Mouse (Mus musculus): Measurements from ENCODE around the gene Chst4. TPM values are rescaled to one million over a fixed set of nuclear protein-coding genes. Genes with fewer than 3 reads are reported as not detected.

Chst4 gene
- total and polyA plus RNA-seq, 3 experiments = not detected

DNA sequence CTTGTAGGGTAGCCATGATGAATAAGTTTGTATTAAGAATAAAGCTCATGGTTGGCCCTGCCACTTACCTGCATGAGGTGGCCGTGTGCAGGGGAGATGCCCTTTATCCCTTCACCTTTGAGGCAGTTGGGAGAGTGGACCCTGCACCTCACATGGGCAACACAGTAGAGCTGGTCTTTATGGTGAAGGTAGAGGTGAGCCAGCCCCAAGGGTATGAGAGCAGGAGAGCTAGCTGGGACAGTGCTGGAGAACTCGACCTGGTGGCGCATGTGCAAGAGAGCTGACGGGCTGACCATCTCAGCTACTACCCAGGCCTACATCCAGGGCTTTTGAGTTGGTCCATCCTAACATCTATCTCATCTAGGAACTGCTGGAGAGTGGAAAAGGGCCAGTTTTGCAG lies 26.1 kb upstream of the Chst4 start:
- H3K27me3 ChIP-seq (ENCODE audit: insufficient read depth, low read length) = no peaks in the 10 kb centered on the region
- peaks cover 36% of the 10 kb centered on the region for H3K9me3 ChIP-seq (replicated peaks)
- no peaks in the 10 kb centered on the region for H3K4me1 ChIP-seq (ENCODE audit: insufficient read depth, low read depth, low read length)
- H3K36me3 ChIP-seq (replicated peaks) = no peaks in the 10 kb centered on the region
- H3K4me3 ChIP-seq (ENCODE audit: low read depth, low read length) = no peak overlapping the region
- ATAC-seq (ENCODE audit: extremely low read depth, insufficient number of reproducible peaks, low FRiP score, poor library complexity, severe bottlenecking) = no peak
- DNase-seq (ENCODE audit: low spot score) = no peak
- TF ChIP-seq GATA1 (IDR thresholded peaks at IDR 0.05; ENCODE audit: borderline replicate concordance, low read length) = no peak
- TF ChIP-seq TAL1 (conservative IDR thresholded peaks at IDR 0.05; ENCODE audit: low read depth, low read length) = no peak
- TF ChIP-seq POLR2AphosphoS5 (IDR thresholded peaks at IDR 0.05; ENCODE audit: insufficient replicate concordance, low read depth, low read length) = no peak
- no peak for TF ChIP-seq GATA2 (IDR thresholded peaks at IDR 0.05; ENCODE audit: borderline replicate concordance, low read depth, low read length)
- TF ChIP-seq CTCF (IDR thresholded peaks at IDR 0.05; ENCODE audit: low read depth, low read length) = no peak

DNA sequence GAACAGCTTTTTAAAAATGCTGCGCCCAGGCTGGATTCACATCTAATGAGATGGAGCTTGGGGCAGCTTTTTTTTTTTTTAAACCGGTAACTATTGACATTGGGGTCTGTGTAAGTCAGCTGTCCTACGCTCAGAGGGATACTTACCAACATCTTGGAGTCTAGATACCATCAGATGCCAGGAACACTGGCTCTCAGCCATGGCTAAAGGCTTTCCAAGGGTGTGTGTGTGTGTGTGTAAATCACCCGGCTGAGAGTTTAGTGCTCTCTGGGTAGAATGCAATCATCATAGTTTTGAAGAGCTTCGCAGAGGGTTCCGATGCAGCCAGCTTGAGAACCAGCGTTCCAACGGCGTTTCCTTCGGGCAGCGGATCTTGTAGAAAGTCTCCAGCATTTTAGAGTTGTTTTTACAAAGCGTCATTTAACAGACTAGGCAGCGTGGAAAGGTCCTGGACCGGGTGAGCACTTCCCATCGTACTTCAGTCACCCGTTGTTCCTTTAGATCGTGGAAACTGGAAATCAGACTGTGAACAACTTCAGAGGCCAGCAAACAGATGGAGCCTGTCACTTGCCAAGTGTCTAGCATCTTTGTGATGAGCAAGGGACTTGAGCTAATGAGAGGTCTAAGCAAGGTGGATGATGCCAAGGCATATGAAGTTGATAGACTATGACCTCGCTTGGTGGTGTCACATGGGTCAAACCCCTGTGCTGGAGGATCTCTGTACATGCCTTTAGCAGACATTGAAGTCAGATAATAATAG lies 25.2 kb upstream of the Chst4 start:
- Histone ChIP-seq H3K4me1 (ENCODE audit: insufficient read depth, low read depth, low read length) (no peaks in the 10 kb centered on the region), H3K4me3 (ENCODE audit: low read depth, low read length) (no peak overlapping the region), H3K27me3 (ENCODE audit: insufficient read depth, low read length) (no peaks in the 10 kb centered on the region), H3K36me3 (replicated peaks) (no peaks in the 10 kb centered on the region), H3K9me3 (replicated peaks) (peaks cover 39% of the 10 kb centered on the region)
- ATAC-seq (ENCODE audit: extremely low read depth, insufficient number of reproducible peaks, low FRiP score, poor library complexity, severe bottlenecking) (no peak), DNase-seq (ENCODE audit: low spot score) (no peak)
- TF ChIP-seq GATA1 (IDR thresholded peaks at IDR 0.05; ENCODE audit: borderline replicate concordance, low read length) = no peak
- no peak for TF ChIP-seq TAL1 (conservative IDR thresholded peaks at IDR 0.05; ENCODE audit: low read depth, low read length)
- no peak for TF ChIP-seq CTCF (IDR thresholded peaks at IDR 0.05; ENCODE audit: low read depth, low read length)
- TF ChIP-seq POLR2AphosphoS5 (IDR thresholded peaks at IDR 0.05; ENCODE audit: insufficient replicate concordance, low read depth, low read length) = no peak

GRCm38 (mm10) chr8:110064161-110064560 lies 24.6 kb upstream of the Chst4 start:
- DNase-seq (ENCODE audit: low spot score) (no peak), ATAC-seq (ENCODE audit: extremely low read depth, insufficient number of reproducible peaks, low FRiP score, poor library complexity, severe bottlenecking) (no peak)
- Histone ChIP-seq H3K9me3 (replicated peaks) (peaks cover 43% of the 10 kb centered on the region), H3K4me1 (ENCODE audit: insufficient read depth, low read depth, low read length) (no peaks in the 10 kb centered on the region), H3K27me3 (ENCODE audit: insufficient read depth, low read length) (no peaks in the 10 kb centered on the region), H3K36me3 (replicated peaks) (no peaks in the 10 kb centered on the region), H3K4me3 (ENCODE audit: low read depth, low read length) (no peak overlapping the region)
- no peak for TF ChIP-seq CTCF (IDR thresholded peaks at IDR 0.05; ENCODE audit: low read depth, low read length)
- TF ChIP-seq GATA1 (IDR thresholded peaks at IDR 0.05; ENCODE audit: borderline replicate concordance, low read length) = no peak
- no peak for TF ChIP-seq POLR2AphosphoS5 (IDR thresholded peaks at IDR 0.05; ENCODE audit: insufficient replicate concordance, low read depth, low read length)
- no peak for TF ChIP-seq TAL1 (conservative IDR thresholded peaks at IDR 0.05; ENCODE audit: low read depth, low read length)
- no peak for TF ChIP-seq GATA2 (IDR thresholded peaks at IDR 0.05; ENCODE audit: borderline replicate concordance, low read depth, low read length)

DNA sequence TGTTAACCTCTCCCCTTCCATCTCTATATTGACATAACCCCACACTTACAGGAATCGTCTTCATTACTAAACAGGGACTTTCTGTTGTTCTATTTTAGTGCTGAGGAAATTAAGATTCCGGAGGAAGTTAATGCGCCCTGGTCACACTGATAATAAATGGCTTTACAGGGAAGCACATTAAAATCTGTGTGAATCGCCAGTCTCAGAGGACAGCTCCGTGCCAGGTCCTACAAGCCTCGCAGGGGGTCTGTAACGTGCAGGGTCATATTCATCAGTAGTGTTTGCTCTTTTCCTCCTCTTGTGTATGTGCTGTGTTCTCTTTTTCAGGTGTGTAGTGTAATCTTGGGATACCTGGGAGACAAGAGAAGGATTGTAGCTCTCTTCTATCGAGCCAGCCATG lies 18.7 kb upstream of the Chst4 start:
- DNase-seq (ENCODE audit: low spot score) = no peak
- TF ChIP-seq GATA2 (IDR thresholded peaks at IDR 0.05; ENCODE audit: borderline replicate concordance, low read depth, low read length) = no peak
- TF ChIP-seq GATA1 (IDR thresholded peaks at IDR 0.05; ENCODE audit: borderline replicate concordance, low read length) = no peak
- no peak for TF ChIP-seq TAL1 (conservative IDR thresholded peaks at IDR 0.05; ENCODE audit: low read depth, low read length)
- TF ChIP-seq POLR2AphosphoS5 (IDR thresholded peaks at IDR 0.05; ENCODE audit: insufficient replicate concordance, low read depth, low read length) = no peak
- no peak for TF ChIP-seq CTCF (IDR thresholded peaks at IDR 0.05; ENCODE audit: low read depth, low read length)
- Histone ChIP-seq H3K27me3 (ENCODE audit: insufficient read depth, low read length) (no peaks in the 10 kb centered on the region), H3K36me3 (replicated peaks) (no peaks in the 10 kb centered on the region), H3K4me3 (ENCODE audit: low read depth, low read length) (no peak overlapping the region), H3K4me1 (ENCODE audit: insufficient read depth, low read depth, low read length) (no peaks in the 10 kb centered on the region), H3K9me3 (replicated peaks) (peaks cover 42% of the 10 kb centered on the region)
- no peak for ATAC-seq (ENCODE audit: extremely low read depth, insufficient number of reproducible peaks, low FRiP score, poor library complexity, severe bottlenecking)

DNA sequence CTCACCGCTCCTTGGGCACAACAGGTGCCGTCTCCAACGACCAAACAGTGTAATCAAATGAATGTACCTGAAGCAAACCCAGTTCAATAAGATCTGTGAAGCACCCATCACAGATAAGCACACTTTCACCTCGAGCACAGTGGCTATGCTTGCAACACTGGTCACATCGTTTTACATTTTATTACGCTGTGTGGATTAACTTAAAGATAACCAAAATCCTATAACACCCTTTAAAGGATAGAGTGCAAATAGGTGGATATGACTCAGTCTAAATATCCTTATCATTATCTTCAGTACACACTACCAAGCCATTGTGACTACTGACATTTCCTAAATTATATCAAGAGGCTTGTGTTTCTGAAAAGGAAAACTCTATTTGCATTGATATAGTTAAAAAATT lies 11.7 kb upstream of the Chst4 start:
- Histone ChIP-seq H3K27me3 (ENCODE audit: insufficient read depth, low read length) (no peaks in the 10 kb centered on the region), H3K4me3 (ENCODE audit: low read depth, low read length) (no peak overlapping the region), H3K4me1 (ENCODE audit: insufficient read depth, low read depth, low read length) (no peaks in the 10 kb centered on the region), H3K36me3 (replicated peaks) (no peaks in the 10 kb centered on the region), H3K9me3 (replicated peaks) (peaks cover 25% of the 10 kb centered on the region)
- DNase-seq (ENCODE audit: low spot score) (no peak), ATAC-seq (ENCODE audit: extremely low read depth, insufficient number of reproducible peaks, low FRiP score, poor library complexity, severe bottlenecking) (no peak)
- TF ChIP-seq POLR2AphosphoS5 (IDR thresholded peaks at IDR 0.05; ENCODE audit: insufficient replicate concordance, low read depth, low read length) = no peak
- TF ChIP-seq GATA1 (IDR thresholded peaks at IDR 0.05; ENCODE audit: borderline replicate concordance, low read length) = no peak
- no peak for TF ChIP-seq CTCF (IDR thresholded peaks at IDR 0.05; ENCODE audit: low read depth, low read length)
- no peak for TF ChIP-seq TAL1 (conservative IDR thresholded peaks at IDR 0.05; ENCODE audit: low read depth, low read length)
- TF ChIP-seq GATA2 (IDR thresholded peaks at IDR 0.05; ENCODE audit: borderline replicate concordance, low read depth, low read length) = no peak

DNA sequence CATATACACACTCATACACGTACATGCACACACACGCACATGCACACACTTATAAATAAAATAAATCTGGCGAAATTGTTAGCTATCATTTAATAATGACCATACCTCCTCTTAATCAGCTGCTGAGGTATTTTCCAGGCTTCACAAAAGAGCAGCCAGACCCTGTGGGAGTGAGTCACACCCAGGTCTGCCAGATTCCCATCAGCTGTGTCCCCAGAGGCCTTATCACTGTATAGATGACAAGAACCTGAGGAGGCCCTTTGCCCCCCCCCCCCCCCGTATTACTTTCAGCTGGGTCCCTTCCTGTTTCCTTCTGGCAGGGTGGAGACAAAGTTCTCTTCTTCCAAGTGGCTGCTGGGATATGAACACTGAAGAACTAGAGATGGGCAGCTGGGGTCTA lies 969 bp upstream of the Chst4 start:
- TF ChIP-seq POLR2AphosphoS5 (IDR thresholded peaks at IDR 0.05; ENCODE audit: insufficient replicate concordance, low read depth, low read length) (no peak), GATA1 (IDR thresholded peaks at IDR 0.05; ENCODE audit: borderline replicate concordance, low read length) (no peak), TAL1 (conservative IDR thresholded peaks at IDR 0.05; ENCODE audit: low read depth, low read length) (no peak), CTCF (IDR thresholded peaks at IDR 0.05; ENCODE audit: low read depth, low read length) (no peak), GATA2 (IDR thresholded peaks at IDR 0.05; ENCODE audit: borderline replicate concordance, low read depth, low read length) (no peak)

More for the DNA sequence above, 969 bp upstream of the Chst4 start:
- peaks cover 25% of the 10 kb centered on the region for H3K9me3 ChIP-seq (replicated peaks)
- no peaks in the 10 kb centered on the region for H3K4me1 ChIP-seq (ENCODE audit: insufficient read depth, low read depth, low read length)
- no peak overlapping the region for H3K4me3 ChIP-seq (ENCODE audit: low read depth, low read length)
- DNase-seq (ENCODE audit: low spot score) = no peak
- H3K27me3 ChIP-seq (ENCODE audit: insufficient read depth, low read length) = no peaks in the 10 kb centered on the region
- no peaks in the 10 kb centered on the region for H3K36me3 ChIP-seq (replicated peaks)
- no peak for ATAC-seq (ENCODE audit: extremely low read depth, insufficient number of reproducible peaks, low FRiP score, poor library complexity, severe bottlenecking)
